Mouse (Mus musculus) Patski (cell line): ENCODE measurements around the gene Map3k20. TPM values are rescaled to one million over a fixed set of nuclear protein-coding genes. Genes with fewer than 3 reads are reported as not detected.

ENCODE experiments used
- ATAC-seq: fragments of 100-300 bp; one replicate; pipeline ENCODE4 v1.8.0; 2021
- CTCF ChIA-PET: fragments of 350-600 bp; sonication (Branson Sonifier 250); formaldehyde crosslinking; loops from one replicate; lab custom pipeline; 2022; ENCODE audit warnings: inconsistent platforms; lab: Charles Lee
- POLR2A ChIA-PET: fragments of 350-600 bp; sonication (Branson Sonifier 250); formaldehyde crosslinking; loops from one replicate; lab custom pipeline; 2022; ENCODE audit warnings: antibody characterized with exemption, inconsistent platforms; lab: Charles Lee
- DNase-seq: peaks from one replicate; pipeline ENCODE4 v3.0.0-alpha.2; 2011; ENCODE audit warnings: low read depth, low spot score
- H3K27me3 ChIP-seq: fragments of 371-371 bp; one replicate; pipeline ENCODE4 v1.5.1; 2021
- CTCF ChIP-seq: fragments of 100-300 bp; IDR thresholded peaks from one replicate; pipeline ENCODE4 v1.5.1; 2021
- in situ Hi-C: fragments of 300-500 bp; cut with MboI; formaldehyde crosslinking; loops from 3 replicates; pipeline ENCODE4 v1.11.1; 2018; ENCODE audit warnings: low pct_unique_long_range_greater_than_20kb, mixed read lengths
- polyA plus RNA-seq: library from polyadenylated mRNA; unstranded; gene quantifications from one replicate; pipeline ENCODE4 v1.2.3, GENCODE M21; 2021

Gene Map3k20
- polyA plus RNA-seq, 1 experiment from 2014 or later = 43.6 TPM

GRCm38 (mm10) chr2:72407341-72408092 lies 122.1 kb downstream of the Map3k20 start:
- no peak for DNase-seq
- ATAC-seq = no peak
- TF ChIP-seq CTCF = no peak
- ChIA-PET POLR2A (no interaction called here), CTCF (interaction anchor here (1.2 kb wide), 1 partner anchor 9 kb away, joined by 3 read pairs; no protein-coding TSS in a partner anchor)
- in situ Hi-C loops = no loop called here
- H3K27me3 ChIP-seq = no peaks in the 10 kb centered on the region

- ChIA-PET CTCF (interaction anchor here (2.0 kb wide), 1 partner anchor 175 kb away, joined by 5 read pairs; no protein-coding TSS in a partner anchor), POLR2A (no interaction called here)
- ATAC-seq (no peak), DNase-seq (no peak)
- TF ChIP-seq CTCF = no peak
- in situ Hi-C loops = no loop called here
- H3K27me3 ChIP-seq = no peaks in the 10 kb centered on the region
These were observed 124.5 kb downstream of the Map3k20 start for GRCm38 (mm10) chr2:72409968-72410367.

- no peak for ATAC-seq
- no peak for TF ChIP-seq CTCF
- POLR2A ChIA-PET = no interaction called here
- DNase-seq = no peak
- CTCF ChIA-PET = no interaction called here
- in situ Hi-C loops = no loop called here
- no peaks in the 10 kb centered on the region for H3K27me3 ChIP-seq
These were observed 126.8 kb downstream of the Map3k20 start for GRCm38 (mm10) chr2:72412266-72412665.

GRCm38 (mm10) chr2:72415416-72415815 lies 130.0 kb downstream of the Map3k20 start:
- peak; percentile 59 for TF ChIP-seq CTCF
- DNase-seq (no peak), ATAC-seq (no peak)
- POLR2A ChIA-PET = no interaction called here
- no peaks in the 10 kb centered on the region for H3K27me3 ChIP-seq
- in situ Hi-C loops = no loop called here
- CTCF ChIA-PET = interaction anchor here (1.0 to 2.0 kb wide), 6 partner anchors 14 to 186 kb away, joined by 3 to 6 read pairs (median 3); no protein-coding TSS in a partner anchor

GRCm38 (mm10) chr2:72416095-72417080 lies 131.0 kb downstream of the Map3k20 start:
- no peak for ATAC-seq
- POLR2A ChIA-PET = no interaction called here
- CTCF ChIA-PET = interaction anchor here (1.3 to 2.0 kb wide), 3 partner anchors 26 to 64 kb away, joined by 3 to 6 read pairs (median 3); no protein-coding TSS in a partner anchor
- no peak for DNase-seq
- in situ Hi-C loops = no loop called here
- no peaks in the 10 kb centered on the region for H3K27me3 ChIP-seq
- TF ChIP-seq CTCF = no peak

GRCm38 (mm10) chr2:72420561-72420960 lies 135.1 kb downstream of the Map3k20 start:
- ATAC-seq (peak; percentile 69), DNase-seq (peak; percentile 73)
- in situ Hi-C loops = no loop called here
- no peak for TF ChIP-seq CTCF
- no peaks in the 10 kb centered on the region for H3K27me3 ChIP-seq
- ChIA-PET CTCF (no interaction called here), POLR2A (no interaction called here)

GRCm38 (mm10) chr2:72424656-72425055 lies 139.2 kb downstream of the Map3k20 start:
- ATAC-seq (no peak), DNase-seq (no peak)
- CTCF ChIA-PET = interaction anchor here (1.0 kb wide), 1 partner anchor 13 kb away, joined by 3 read pairs; no protein-coding TSS in a partner anchor
- in situ Hi-C loops = no loop called here
- POLR2A ChIA-PET = no interaction called here
- H3K27me3 ChIP-seq = no peaks in the 10 kb centered on the region
- TF ChIP-seq CTCF = no peak

GRCm38 (mm10) chr2:72426776-72427175 lies 141.3 kb downstream of the Map3k20 start:
- ATAC-seq = no peak
- DNase-seq = no peak
- ChIA-PET POLR2A (no interaction called here), CTCF (no interaction called here)
- in situ Hi-C loops = no loop called here
- TF ChIP-seq CTCF = no peak
- no peaks in the 10 kb centered on the region for H3K27me3 ChIP-seq

GRCm38 (mm10) chr2:72427288-72427687 lies 141.9 kb downstream of the Map3k20 start:
- TF ChIP-seq CTCF = no peak
- POLR2A ChIA-PET = no interaction called here
- CTCF ChIA-PET = no interaction called here
- ATAC-seq (no peak), DNase-seq (no peak)
- in situ Hi-C loops = no loop called here
- no peaks in the 10 kb centered on the region for H3K27me3 ChIP-seq

- ATAC-seq (no peak), DNase-seq (peak; percentile 27)
- ChIA-PET POLR2A (interaction anchor here (1.2 kb wide), 1 partner anchor 10 kb away, joined by 3 read pairs; no protein-coding TSS in a partner anchor), CTCF (interaction anchor here (1.2 kb wide), 1 partner anchor 219 kb away, joined by 3 read pairs; no protein-coding TSS in a partner anchor)
- TF ChIP-seq CTCF = no peak
- H3K27me3 ChIP-seq = no peaks in the 10 kb centered on the region
- in situ Hi-C loops = no loop called here
These were observed 153.6 kb downstream of the Map3k20 start for GRCm38 (mm10) chr2:72438941-72439533.
